ENCODE assay signal across 8 mouse cellular contexts in genomic region chr3:122246406-122246805, GRCm38 (mm10). TPM values are rescaled to one million over a fixed set of nuclear protein-coding genes. Genes with fewer than 3 reads are reported as not detected.
DNase-seq lines count a peak whose midpoint lies in the region; ATAC-seq and TF ChIP-seq lines count a peak whose summit lies in the region.

No protein-coding gene starts in this region.

- peaks cover 3% of the 10 kb centered on the region for H3K4me1 ChIP-seq in cerebellum, adult 2 months (ENCODE audit: control insufficient read depth, insufficient read depth, low read length)
- no peaks in the 10 kb centered on the region; the same call in 1 of the 2 replicates for H3K4me1 ChIP-seq in spleen, adult 2 months (ENCODE audit: control insufficient read depth, insufficient read depth, insufficient read length)
- peaks cover 12% of the 10 kb centered on the region for H3K4me1 ChIP-seq in limb, embryonic 14.5 days (ENCODE audit: control insufficient read depth, insufficient read depth, low read length)
- peaks cover 16% of the 10 kb centered on the region for H3K4me1 ChIP-seq in stomach, embryonic 14.5 days (ENCODE audit: control insufficient read depth, insufficient read depth, low read length)

- WGBS in cerebellum, adult 2 months = 21% methylated on average over 6 of the region's 6 CpGs
- WGBS in spleen, adult 2 months = 41% methylated on average over 6 of the region's 6 CpGs
- WGBS in limb, embryonic 14.5 days = 32% methylated on average over 6 of the region's 6 CpGs
- 33% methylated on average over 6 of the region's 6 CpGs for WGBS in stomach, embryonic 14.5 days

- peak overlapping the region; percentile 76 for H3K4me2 ChIP-seq in limb, embryonic 14.5 days (replicated peaks; ENCODE audit: low read depth, low read length, severe bottlenecking)
- peak overlapping the region; percentile 84 for H3K4me2 ChIP-seq in stomach, embryonic 14.5 days (replicated peaks; ENCODE audit: low read depth, low read length)

- H3K27ac ChIP-seq in cerebellum, adult 2 months (ENCODE audit: insufficient read depth, low read length) = peak overlapping the region; percentile 74; the same call in 1 of the 2 replicates
- H3K27ac ChIP-seq in spleen, adult 2 months (ENCODE audit: insufficient read depth, low read length) = peak overlapping the region; percentile 72; the same call in 1 of the 2 replicates
- H3K27ac ChIP-seq in limb, embryonic 14.5 days (replicated peaks; ENCODE audit: low read depth, low read length) = no peak overlapping the region
- no peak overlapping the region; the same call in 1 of the 2 replicates for H3K27ac ChIP-seq in stomach, embryonic 14.5 days (ENCODE audit: low read length)

- TF ChIP-seq POLR2A in cerebellum, adult 2 months (IDR thresholded peaks at IDR 0.05; ENCODE audit: borderline replicate concordance, insufficient read depth, low read length) = no peak
- no peak for TF ChIP-seq POLR2A in spleen, adult 2 months (IDR thresholded peaks at IDR 0.05; ENCODE audit: low read depth, low read length)
- no peak for TF ChIP-seq POLR2A in limb, embryonic 14.5 days (IDR thresholded peaks at IDR 0.05; ENCODE audit: borderline replicate concordance, extremely low read depth, insufficient read depth, insufficient read length)

- peak overlapping the region; percentile 82 for H3K9ac ChIP-seq in limb, embryonic 14.5 days (ENCODE audit: low read depth, low read length, severe bottlenecking)
- peak overlapping the region; percentile 60 for H3K9ac ChIP-seq in stomach, embryonic 14.5 days (replicated peaks; ENCODE audit: low read depth, low read length)

- H3K9me3 ChIP-seq in limb, embryonic 14.5 days (ENCODE audit: control insufficient read depth, low read length) = no peaks in the 10 kb centered on the region
- H3K9me3 ChIP-seq in stomach, embryonic 14.5 days (ENCODE audit: control insufficient read depth, low read depth, low read length) = no peaks in the 10 kb centered on the region

- no peak for TF ChIP-seq CTCF in cerebellum, adult 2 months (IDR thresholded peaks at IDR 0.05; ENCODE audit: borderline replicate concordance, insufficient read depth, low read depth, low read length)
- no peak for TF ChIP-seq CTCF in spleen, adult 2 months (IDR thresholded peaks at IDR 0.05; ENCODE audit: extremely low read depth, insufficient read depth, insufficient read length, insufficient replicate concordance)

- no peak for DNase-seq in cerebellum, adult 2 months
- no peak for DNase-seq in spleen, adult 2 months (ENCODE audit: low read depth in 1 of 2, low spot score in 2 of 2)
- no peak for DNase-seq in spleen, adult 18-20 months
- no peak for DNase-seq in limb, embryonic 14.5 days (ENCODE audit: low spot score)
- no peak for DNase-seq in embryo, embryonic 9.5 days (ENCODE audit: extremely low spot score)
- no peak for DNase-seq in gastrocnemius, postnatal 25 days

- no peaks in the 10 kb centered on the region for H3K27me3 ChIP-seq in cerebellum, adult 2 months (ENCODE audit: control insufficient read depth, insufficient read depth, low read length)
- no peaks in the 10 kb centered on the region for H3K27me3 ChIP-seq in spleen, adult 2 months (ENCODE audit: control insufficient read depth, insufficient read depth, low read length)
- no peaks in the 10 kb centered on the region for H3K27me3 ChIP-seq in limb, embryonic 14.5 days (ENCODE audit: control insufficient read depth, insufficient read depth, low read length)
- H3K27me3 ChIP-seq in stomach, embryonic 14.5 days (ENCODE audit: control insufficient read depth, insufficient read depth, low read length) = no peaks in the 10 kb centered on the region

- no peaks in the 10 kb centered on the region for H3K36me3 ChIP-seq in spleen, adult 2 months (ENCODE audit: control insufficient read depth, insufficient read depth, low read length)
- H3K36me3 ChIP-seq in limb, embryonic 14.5 days (ENCODE audit: control insufficient read depth, insufficient read depth, low read length) = no peaks in the 10 kb centered on the region
- H3K36me3 ChIP-seq in stomach, embryonic 14.5 days (ENCODE audit: control insufficient read depth, insufficient read depth, low read length) = no peaks in the 10 kb centered on the region

- peak overlapping the region; percentile 64 for H3K4me3 ChIP-seq in cerebellum, adult 2 months (replicated peaks; ENCODE audit: insufficient read depth, low read depth, low read length)
- peak overlapping the region; percentile 82 for H3K4me3 ChIP-seq in spleen, adult 2 months (ENCODE audit: extremely low read depth, insufficient read depth, insufficient read length)
- H3K4me3 ChIP-seq in limb, embryonic 14.5 days (replicated peaks; ENCODE audit: low read length) = peak overlapping the region; percentile 89
- H3K4me3 ChIP-seq in stomach, embryonic 14.5 days (ENCODE audit: low read depth, low read length) = peak overlapping the region; percentile 74

- no peak for ATAC-seq in cerebellum, adult (ENCODE audit: insufficient number of reproducible peaks, low FRiP score, low TSS enrichment)
- no peak for ATAC-seq in limb, embryonic 14.5 days (ENCODE audit: low FRiP score, low read depth)
- ATAC-seq in stomach, embryonic 14.5 days (ENCODE audit: insufficient number of reproducible peaks, insufficient read depth, low FRiP score, low read depth) = no peak

RNA-seq across cellular contexts. Expression of gene Gclm, which starts 1.0 kb away (rescaled TPM):
- 75.4 and 78.6 TPM in 2 replicates for polyA plus RNA-seq in cerebellum, adult 2 months (2012; rRNA removed)
- 89.3 and 98.1 TPM in 2 replicates for polyA plus RNA-seq in spleen, adult 2 months (2012; rRNA removed)
- polyA plus RNA-seq in limb, embryonic 14.5 days (2012; rRNA removed) = 26.6 and 30.4 TPM in 2 replicates
- polyA plus RNA-seq in limb, embryonic 14.5 days (2014; fragmentation: Nextera tagmentation; extraction: Ambion mirVana) = 58.4 TPM in 2 replicates
- polyA plus RNA-seq in stomach, embryonic 14.5 days (2014; fragmentation: Nextera tagmentation; extraction: Ambion mirVana) = 60.5 and 66.8 TPM in 2 replicates
- 10 to 100 TPM; 21.3 to 21.7 TPM for total RNA-seq in gastrocnemius, postnatal 25 days (2021)

RNA-seq across cellular contexts. Expression of gene Dnttip2, which starts 27.8 kb away (rescaled TPM):
- polyA plus RNA-seq in cerebellum, adult 2 months (2012; rRNA removed) = 24.2 and 24.3 TPM in 2 replicates
- polyA plus RNA-seq in spleen, adult 2 months (2012; rRNA removed) = 4.4 and 5.5 TPM in 2 replicates
- 22.8 and 41.7 TPM in 2 replicates for polyA plus RNA-seq in limb, embryonic 14.5 days (2012; rRNA removed)
- 62.4 and 66.3 TPM in 2 replicates for polyA plus RNA-seq in limb, embryonic 14.5 days (2014; fragmentation: Nextera tagmentation; extraction: Ambion mirVana)
- polyA plus RNA-seq in stomach, embryonic 14.5 days (2014; fragmentation: Nextera tagmentation; extraction: Ambion mirVana) = 72.3 and 77.6 TPM in 2 replicates
- total RNA-seq in gastrocnemius, postnatal 25 days (2021) = 10 to 100 TPM; 17.4 to 21.9 TPM

RNA-seq across cellular contexts. Expression of gene Bcar3, which starts 47.5 kb away (rescaled TPM):
- polyA plus RNA-seq in cerebellum, adult 2 months (2012; rRNA removed) = 17.2 and 19.5 TPM in 2 replicates
- polyA plus RNA-seq in spleen, adult 2 months (2012; rRNA removed) = 54.4 and 67.8 TPM in 2 replicates
- 7.8 and 13.2 TPM in 2 replicates for polyA plus RNA-seq in limb, embryonic 14.5 days (2012; rRNA removed)
- 7.9 TPM in 2 replicates for polyA plus RNA-seq in limb, embryonic 14.5 days (2014; fragmentation: Nextera tagmentation; extraction: Ambion mirVana)
- polyA plus RNA-seq in stomach, embryonic 14.5 days (2014; fragmentation: Nextera tagmentation; extraction: Ambion mirVana) = 11.3 and 12.7 TPM in 2 replicates
- 1 to 10 TPM; 3.4 to 4.4 TPM for total RNA-seq in gastrocnemius, postnatal 25 days (2021)

Comparison
In these comparisons a context has a peak if more than half of its experiments do, and no peak if none do; other contexts are left out.
1. H3K27ac ChIP-seq: peak in cerebellum, adult 2 months (single experiment) and spleen, adult 2 months (single experiment); none in limb, embryonic 14.5 days (single experiment) and stomach, embryonic 14.5 days (single experiment).
2. Peak in every context shown above with its lines, with median percentiles within 50 percentile points of each other: H3K4me3 ChIP-seq.